Mouse (Mus musculus) thymus, postnatal 10 days (tissue): ENCODE measurements around the gene Fus.
"Not testable (repeated sequence)": the region's sequence is repeated elsewhere in the genome, so short reads cannot be mapped to it uniquely, and the experiment has no call there.

ENCODE experiments used
- DNase-seq, 2 experiments: peaks; one replicate each; pipeline ENCODE4 v3.0.0; 2021; ENCODE audit warnings: low spot score in 2 of 2

The Fus gene

DNA sequence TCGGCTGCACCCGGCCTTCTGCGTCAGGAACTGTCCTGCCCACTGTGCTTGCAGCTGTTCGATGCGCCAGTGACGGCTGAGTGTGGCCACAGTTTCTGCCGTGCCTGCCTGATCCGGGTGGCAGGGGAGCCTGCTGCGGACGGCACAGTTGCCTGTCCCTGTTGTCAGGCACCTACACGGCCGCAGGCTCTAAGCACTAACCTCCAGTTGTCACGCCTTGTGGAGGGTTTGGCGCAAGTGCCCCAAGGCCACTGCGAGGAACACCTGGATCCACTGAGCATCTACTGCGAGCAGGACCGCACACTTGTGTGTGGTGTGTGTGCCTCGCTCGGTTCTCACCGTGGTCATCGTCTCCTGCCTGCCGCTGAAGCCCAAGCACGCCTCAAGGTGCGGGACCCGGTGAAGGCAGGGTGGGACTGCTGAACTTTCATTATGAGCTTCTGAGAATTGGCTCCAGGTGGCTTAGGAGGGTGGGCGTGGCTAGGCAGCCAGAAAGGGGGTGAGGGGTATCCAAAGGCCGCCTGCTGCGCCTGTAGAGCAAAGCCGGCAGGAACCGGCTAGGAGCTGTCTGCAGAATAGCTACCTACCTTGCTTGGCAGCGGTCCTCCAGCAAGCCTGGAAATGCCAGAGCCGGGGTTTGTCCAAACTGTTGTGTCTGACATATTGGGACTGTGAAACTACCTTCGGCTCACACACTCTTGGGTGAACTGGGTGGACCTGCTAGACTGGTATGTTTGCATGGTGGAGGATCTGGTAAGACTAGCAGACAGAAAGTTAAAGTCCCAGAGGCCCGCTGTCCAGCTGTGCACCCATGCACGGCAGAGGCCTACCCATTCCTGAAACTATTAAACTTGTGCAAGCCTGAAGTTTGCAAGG, 37.5 kb downstream of the Fus start:
- peak; percentile 61 to 62 for DNase-seq

DNA sequence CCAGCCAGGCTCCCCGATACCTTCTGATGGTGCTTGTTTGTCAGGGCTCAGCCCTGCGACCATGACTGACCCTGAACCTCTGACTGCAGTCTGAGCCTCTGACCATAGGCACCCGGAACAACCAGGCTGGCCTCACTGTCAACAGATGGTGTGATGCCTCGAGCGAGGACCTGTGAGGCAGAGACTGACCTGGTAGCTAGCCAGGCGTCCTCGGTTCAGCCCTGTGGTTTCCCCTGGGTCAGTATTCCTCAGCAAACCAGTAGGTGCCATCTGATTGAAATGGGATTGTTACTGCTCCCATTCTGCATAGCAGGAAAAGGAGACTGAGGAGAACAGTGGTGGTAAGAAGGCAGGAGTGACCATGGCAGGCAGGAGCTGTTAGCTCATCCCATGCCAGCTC, 38.9 kb downstream of the Fus start:
- DNase-seq, result no peak

DNA sequence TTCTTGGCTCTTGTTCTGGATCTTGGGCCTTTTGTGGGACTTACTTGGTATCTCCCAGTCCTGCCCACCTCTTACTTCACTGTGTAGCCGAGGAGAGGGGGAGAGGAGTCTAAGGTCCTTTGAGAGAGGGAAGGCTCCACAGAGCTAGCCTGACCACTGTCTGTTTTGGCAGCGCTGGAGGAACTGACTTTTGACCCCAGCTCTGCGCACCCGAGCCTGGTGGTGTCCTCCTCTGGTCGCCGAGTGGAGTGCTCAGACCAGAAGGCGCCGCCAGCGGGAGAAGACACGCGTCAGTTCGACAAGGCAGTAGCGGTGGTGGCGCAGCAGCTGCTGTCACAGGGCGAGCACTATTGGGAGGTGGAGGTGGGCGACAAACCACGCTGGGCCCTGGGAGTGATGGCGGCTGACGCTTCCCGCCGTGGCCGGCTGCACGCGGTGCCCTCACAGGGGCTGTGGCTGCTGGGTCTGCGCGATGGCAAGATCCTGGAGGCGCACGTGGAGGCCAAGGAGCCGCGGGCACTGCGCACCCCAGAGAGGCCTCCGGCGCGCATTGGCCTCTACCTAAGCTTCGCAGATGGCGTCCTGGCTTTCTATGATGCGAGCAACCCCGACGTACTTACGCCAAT, 42.6 kb downstream of the Fus start:
- DNase-seq, result no peak

DNA sequence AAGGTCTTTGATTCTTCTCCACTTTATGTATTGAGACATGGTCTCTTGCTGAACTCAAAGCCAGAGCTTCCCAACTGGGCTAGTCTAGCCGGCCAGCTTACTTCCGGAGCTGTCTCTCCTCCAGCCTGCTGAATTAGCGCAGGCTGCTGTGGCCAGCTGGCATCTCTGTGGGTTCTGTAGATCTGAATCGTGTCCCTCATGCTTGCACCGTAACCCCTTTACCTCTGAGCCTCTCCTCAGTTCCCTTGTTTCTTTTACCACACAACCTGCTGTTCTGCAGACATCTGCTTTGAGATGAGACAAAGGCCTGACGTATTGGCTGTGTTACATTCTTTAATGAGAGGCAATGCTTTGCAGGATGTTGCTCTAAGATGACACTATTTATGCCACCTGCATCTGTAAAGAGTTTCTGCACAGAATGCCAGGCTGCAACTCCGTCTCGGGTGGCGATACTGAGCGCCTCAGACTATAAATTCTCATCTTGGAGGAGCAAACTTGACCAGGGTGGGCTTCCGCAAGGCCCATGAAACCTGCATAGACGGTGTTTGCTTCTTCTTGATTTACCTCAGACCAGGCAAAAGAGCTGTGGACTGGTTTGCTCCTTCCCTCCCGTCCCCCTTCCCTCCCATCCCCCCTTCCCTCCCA, 45.0 kb downstream of the Fus start:
- peak; percentile 57 to 63 for DNase-seq

DNA sequence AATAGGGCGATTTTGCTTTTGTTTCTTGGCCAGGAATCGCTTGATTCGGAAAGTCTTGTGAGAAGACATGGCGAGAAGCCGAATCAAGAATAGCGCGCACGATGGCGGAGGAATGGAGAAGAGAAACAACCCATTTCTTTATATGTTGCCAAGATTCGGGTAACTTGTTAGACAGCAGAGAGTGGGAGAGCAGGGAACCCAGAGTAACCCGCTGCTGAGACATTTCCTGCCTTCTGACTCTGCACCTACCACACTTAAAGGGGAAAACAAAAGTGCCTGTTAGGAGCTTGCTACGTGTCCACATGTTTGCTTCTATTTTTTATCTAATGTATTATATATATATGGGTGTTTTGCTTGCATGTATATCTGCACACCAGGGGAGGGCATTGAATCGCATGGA, 45.9 kb downstream of the Fus start:
- DNase-seq, result peak; percentile 37

DNA sequence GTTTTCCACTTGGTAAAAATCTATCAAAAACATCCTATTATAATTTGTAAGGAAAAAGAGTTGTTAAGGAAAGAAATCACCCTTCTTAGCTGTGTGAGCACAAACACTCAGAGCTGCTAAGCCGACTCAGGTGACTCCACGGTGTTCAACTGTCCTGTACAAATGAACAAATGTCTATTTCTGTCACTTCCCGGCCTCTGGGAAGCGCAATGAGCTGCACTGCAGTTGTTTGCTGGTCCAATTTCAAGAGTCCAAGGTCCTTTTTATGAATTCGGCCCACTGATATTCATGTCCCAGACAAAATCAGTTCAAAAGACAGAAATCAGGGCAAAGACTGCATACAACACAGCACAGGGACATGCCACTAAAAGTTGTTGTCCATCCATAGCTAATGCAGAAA, 48.9 kb downstream of the Fus start:
- DNase-seq, result not testable (repeated sequence)

DNA sequence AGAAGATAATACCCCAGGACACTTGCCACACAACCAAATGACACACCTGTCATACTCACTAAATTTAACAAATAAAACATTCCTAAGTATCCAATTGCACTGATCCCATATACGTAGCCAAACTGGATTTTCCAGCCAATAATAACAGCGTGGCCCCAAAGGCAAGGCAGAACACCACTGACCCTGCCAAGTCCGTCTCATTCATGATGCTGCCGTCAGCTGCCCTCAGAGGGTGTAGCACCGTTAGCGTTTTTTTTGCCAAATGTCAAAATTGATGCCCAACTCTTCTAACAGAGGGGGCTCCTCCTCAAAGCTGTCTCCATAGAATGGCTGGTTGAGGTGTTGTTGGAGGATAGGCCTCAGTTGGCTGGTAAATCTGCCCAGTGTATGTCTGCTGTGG, 49.4 kb downstream of the Fus start:
- DNase-seq, result no peak

DNA sequence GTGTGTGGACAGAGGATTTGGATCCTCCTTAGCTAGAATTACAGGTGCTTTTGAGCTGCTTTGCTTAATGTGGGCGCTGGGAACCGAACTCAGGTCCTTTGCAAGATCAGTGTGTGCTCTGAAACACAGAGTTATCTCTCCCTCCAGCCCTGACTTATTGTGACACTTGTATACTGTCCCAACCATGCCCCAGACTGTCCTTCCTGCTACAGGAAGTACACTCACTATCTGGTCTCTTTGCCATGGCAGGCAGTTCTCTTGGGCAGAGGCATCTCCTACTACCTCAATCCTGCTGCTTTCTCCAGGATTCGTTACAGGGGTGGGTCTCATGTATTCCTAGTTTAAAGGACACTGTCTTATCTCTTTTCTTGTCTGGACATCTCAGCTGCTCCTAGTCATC, 51.0 kb downstream of the Fus start:
- DNase-seq, result no peak

DNA sequence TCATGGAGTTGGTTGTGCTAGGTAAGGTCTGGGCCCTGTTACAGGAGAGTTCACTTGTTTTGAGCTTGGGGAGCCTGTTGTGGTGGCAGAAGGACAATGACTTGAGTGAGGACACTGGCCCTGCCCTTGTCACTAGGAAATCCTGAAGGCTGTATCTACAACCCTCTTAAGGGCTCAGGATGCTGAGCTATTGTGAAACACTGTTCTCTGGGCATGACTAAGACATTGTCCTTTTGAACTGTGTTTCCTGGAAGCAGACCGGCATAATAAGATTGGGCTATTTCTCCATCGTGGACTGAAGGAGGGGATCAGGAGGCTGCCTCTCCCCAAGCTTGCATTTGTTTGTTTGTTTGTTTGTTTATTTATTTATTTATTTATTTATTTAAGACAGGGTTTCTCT, 51.9 kb downstream of the Fus start:
- DNase-seq, result no peak

DNA sequence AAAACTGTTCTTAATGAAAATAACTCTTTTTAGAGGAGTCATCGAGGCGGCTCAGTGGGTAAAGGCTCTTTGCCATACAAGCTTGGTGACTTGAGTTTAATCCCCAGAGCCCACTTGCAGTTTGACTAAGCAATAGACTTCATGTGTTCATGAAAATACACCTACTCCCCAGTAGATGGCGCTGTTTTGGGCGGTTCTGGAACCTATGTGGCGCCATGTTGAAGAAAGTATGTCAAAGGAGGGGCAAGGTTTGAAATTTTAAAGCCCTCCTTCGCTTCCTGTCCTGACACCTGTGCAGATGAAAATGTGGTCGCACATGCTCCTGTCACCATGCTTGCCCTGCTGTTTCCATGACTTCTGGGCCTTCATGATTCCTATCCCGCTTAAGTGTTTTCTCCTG, 55.7 kb downstream of the Fus start:
- peak in 1 of 2 experiments; percentile 36 for DNase-seq

DNA sequence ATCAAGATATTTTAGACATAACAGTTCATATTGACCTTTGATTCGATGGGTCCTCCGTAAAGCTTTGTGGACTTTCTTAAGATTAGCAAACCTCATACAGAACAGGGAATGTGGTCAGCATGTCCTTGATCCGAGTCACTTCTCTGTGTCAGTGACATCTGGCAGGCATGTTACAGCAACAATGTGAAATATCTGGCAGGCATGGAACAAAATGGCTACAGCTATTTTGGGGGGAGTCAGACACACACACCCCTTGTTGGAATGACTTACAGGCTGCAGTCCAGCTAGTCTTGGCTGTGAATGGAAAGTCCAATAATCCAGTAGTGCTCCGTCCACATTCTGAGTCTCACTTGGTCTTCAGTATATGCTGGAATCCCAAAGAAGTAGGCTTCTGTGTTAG, 56.3 kb downstream of the Fus start:
- no peak for DNase-seq

DNA sequence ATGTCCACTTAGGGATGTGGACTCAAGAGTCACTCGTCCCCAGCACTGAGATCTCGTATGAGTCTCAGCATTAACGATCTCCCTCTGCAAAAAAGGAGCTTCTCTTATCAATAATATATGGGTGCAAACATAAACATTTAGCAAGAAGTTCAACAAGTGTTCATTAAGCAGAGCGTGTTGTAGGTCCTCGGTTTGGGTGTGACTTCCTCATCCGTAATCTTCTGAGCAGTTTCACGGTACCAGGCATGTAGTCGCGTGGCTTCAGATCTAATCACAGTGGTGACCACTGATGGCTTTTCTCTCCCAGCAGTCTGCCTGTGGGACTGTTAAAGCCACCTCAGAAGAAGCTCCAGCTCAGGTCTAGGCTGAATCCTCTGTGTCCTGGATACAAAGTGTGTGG, 57.1 kb downstream of the Fus start:
- DNase-seq, result no peak

DNA sequence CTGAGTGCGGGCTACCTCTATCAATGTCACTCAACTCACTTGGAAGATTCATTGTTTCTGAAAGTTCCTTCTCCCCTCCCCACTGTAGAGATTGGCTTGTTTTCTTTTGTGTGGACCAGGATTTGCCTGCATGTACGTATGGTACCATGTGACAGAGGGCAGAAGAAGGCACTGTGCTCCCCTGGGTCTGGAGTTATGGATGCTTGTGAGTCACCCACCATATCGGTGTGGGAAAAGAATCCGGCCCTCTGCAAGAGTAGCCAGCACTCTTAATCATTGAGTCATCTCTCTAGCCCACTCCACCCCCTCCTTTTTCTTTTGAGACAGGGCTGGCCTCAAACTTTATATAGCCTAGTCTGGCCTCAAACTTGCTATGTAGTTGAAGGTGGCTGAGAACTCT, 57.7 kb downstream of the Fus start:
- no peak for DNase-seq

DNA sequence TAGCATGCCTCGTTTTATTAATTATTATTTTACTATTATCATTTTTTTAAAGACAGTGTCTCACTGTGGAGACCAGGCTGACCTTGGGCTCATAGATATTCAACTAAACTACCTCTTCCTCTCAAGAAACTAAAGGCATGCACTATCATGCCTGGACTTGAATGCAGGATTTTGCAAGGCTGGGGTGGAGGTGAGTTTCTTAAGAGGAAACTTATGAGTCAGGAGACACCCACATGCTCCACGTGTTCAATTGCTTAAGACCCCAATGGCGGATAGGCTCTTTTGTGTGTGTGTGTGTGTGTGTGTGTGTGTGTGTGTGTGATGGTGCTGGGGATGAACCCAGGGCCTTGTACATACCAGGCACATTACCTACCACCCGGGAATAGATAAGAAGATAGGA, 58.1 kb downstream of the Fus start:
- DNase-seq, result no peak

DNA sequence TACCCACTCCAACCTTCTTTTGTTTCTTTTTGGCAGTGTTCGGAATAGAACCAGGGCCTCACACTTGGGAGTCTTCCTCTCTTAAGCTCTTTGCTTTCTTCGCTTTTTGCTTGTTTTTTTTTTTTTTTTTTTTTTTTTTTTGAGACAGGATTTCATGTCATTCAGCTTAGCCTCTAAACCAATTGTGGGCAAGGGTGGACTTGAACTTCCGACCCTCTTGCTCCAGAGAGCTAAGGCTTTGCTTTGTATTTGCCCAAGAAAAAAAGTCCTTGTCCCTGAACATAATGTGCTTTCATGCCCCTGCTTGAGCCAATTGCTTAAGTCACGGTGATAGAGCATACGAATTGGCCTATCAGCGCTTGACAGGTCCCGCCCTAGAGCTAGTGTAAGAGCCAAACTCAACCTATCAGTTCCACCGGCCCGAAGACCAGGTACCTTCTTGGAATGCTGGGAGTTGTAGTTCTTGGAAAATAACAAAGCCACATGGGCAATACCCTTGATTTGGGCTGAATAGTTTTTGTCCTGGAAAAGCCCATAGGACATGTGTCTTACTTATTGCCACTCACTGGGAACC, 64.2 kb downstream of the Fus start:
- DNase-seq, result no peak

DNA sequence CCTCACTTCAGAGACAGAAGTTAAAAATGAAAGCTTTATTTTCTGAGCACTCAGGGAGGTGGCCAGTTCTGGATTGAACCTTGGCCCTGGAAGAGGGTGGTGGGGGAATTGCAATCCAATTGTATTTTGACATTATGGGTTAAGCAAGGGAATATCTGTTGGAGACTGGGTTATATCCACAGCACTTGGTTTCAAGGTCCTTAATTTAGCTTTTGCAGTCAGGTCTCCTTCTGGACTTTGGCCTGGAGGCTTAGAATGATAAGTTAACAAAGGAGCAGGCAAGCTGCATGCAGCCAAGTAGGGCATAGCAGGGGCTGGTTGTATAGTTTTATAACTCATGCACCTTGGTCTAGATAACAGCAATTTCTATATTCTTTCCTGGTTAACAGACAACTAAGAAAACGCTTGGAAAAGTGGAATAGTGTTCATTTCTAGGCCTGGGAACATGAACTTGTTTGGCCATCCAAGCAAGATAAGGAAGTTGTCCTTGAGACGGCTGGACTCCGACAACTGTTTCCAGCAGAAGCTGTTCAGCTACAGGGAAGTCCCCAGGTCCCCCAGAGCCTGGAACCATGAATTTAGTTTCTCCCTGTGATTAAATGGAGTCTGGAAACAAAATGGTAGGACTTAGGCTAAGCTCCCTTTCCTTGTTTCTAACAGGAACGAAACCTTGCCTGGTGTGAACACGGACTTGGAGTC, 65.2 kb downstream of the Fus start:
- DNase-seq, result no peak

DNA sequence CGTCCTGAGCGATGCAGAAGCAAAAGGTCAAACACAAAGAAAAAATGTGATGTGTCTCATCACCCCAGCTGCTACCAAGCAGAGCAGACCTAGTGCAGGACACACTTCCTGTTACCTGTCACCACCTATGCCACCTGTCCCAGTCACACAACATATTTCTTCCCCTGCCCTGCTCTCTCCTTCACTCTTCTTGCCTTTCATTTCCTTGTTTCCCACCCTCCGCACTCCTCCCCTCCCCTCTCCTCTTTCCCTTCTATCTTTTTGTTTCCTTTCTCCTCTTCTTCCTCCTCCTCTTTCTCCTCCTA, 65.7 kb downstream of the Fus start:
- no peak for DNase-seq

DNA sequence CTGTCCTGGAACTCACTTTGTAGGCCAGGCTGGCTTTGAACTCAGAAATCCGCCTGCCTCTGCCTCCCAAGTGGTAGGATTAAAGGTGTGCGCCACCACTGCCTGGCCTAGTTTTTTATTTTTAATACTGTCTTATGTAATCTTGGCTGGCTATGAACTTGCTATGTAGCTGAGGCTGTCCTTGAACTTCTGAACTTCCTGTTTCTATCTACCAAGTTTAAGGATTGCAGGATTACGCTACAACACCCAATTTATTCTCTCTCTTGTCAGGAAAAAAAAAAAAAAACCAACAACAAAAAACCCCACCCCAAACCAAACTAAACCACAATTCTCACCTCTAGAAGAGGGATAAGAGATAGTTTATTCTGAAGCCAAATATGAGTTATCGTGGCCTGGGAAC, 66.4 kb downstream of the Fus start:
- no peak for DNase-seq
